Mouse (Mus musculus) neural tube, embryonic 11.5 days (tissue): ENCODE measurements around the gene Akr7a5. TPM values are rescaled to one million over a fixed set of nuclear protein-coding genes. Genes with fewer than 3 reads are reported as not detected.

ENCODE experiments used
- ATAC-seq: fragments of 200-750 bp; cut with Nextera tagmentation; 2 replicates; pipeline ENCODE4 v1.8.0; 2017; ENCODE audit warnings: moderate number of reproducible peaks, mild to moderate bottlenecking, moderate TSS enrichment, moderate library complexity; ENCODE audit not compliant: insufficient read depth, low FRiP score, low TSS enrichment
- DNase-seq: peaks from one replicate; pipeline ENCODE4 v3.0.0-alpha.2; 2015; ENCODE audit warnings: low spot score
- H3K27ac ChIP-seq: fragments of 300-500 bp; sonication (generic); 2 replicates; pipeline ENCODE4 v1.5.1; 2014; ENCODE audit warnings: low read depth, mild to moderate bottlenecking, low read length
- H3K27me3 ChIP-seq: fragments of 300-500 bp; sonication (generic); 2 replicates; pipeline ENCODE4 v1.6.1; 2014; ENCODE audit warnings: mild to moderate bottlenecking, low read length, mixed read lengths; ENCODE audit not compliant: control insufficient read depth, insufficient read depth
- H3K36me3 ChIP-seq: fragments of 300-500 bp; sonication (generic); 2 replicates; pipeline ENCODE4 v1.6.1; 2014; ENCODE audit warnings: mild to moderate bottlenecking, low read length, moderate library complexity, mixed read lengths; ENCODE audit not compliant: control insufficient read depth, insufficient read depth
- H3K4me1 ChIP-seq: fragments of 300-500 bp; sonication (generic); 2 replicates; pipeline ENCODE4 v1.6.1; 2014; ENCODE audit warnings: low read length, mixed read lengths; ENCODE audit not compliant: control insufficient read depth, insufficient read depth
- H3K4me2 ChIP-seq: fragments of 300-500 bp; sonication (generic); 2 replicates; pipeline ENCODE4 v1.6.1; 2014; ENCODE audit warnings: low read depth, mild to moderate bottlenecking, moderate library complexity
- H3K4me3 ChIP-seq: fragments of 300-500 bp; sonication (generic); 2 replicates; pipeline ENCODE4 v1.5.1; 2014; ENCODE audit warnings: low read depth, low read length
- H3K9ac ChIP-seq: fragments of 300-500 bp; sonication (generic); 2 replicates; pipeline ENCODE4 v1.6.1; 2014; ENCODE audit warnings: mild to moderate bottlenecking, low read length
- H3K9me3 ChIP-seq: fragments of 300-500 bp; sonication (generic); 2 replicates; pipeline ENCODE4 v1.6.1; 2016; ENCODE audit warnings: low read length; ENCODE audit not compliant: control insufficient read depth
- WGBS: fragments of 180-500 bp; shearing (Covaris S2); extraction: QIAGEN DNeasy Blood & Tissue Kit; methylation state at CpG from one replicate; pipeline ENCODE4 v1.1.7; 2014; 5-methylcytosine and 5-hydroxymethylcytosine counted together
- polyA plus RNA-seq: library from polyadenylated mRNA; unstranded; fragments of >200 nt; fragmentation: Nextera tagmentation; extraction: Ambion mirVana; gene quantifications from 2 replicates; pipeline ENCODE4 v1.2.1, GENCODE M21; 2014

Akr7a5 gene
- polyA plus RNA-seq, 1 experiment from 2014 or later, result 73.8 TPM

- ATAC-seq (no peak), DNase-seq (no peak)
- H3K36me3 ChIP-seq, result no peaks in the 10 kb centered on the region
- H3K27me3 ChIP-seq, result 0 out of 2 replicates have a peak, but pooled peaks cover 2% of the 10 kb centered on the region
- 85% methylated on average over 5 of the region's 5 CpGs for WGBS
- no peak overlapping the region for H3K4me3 ChIP-seq
- H3K9ac ChIP-seq, result no peak overlapping the region
- H3K4me2 ChIP-seq, result no peak overlapping the region
- H3K27ac ChIP-seq, result no peak overlapping the region
- peaks cover 5% of the 10 kb centered on the region; the same call in 1 of the 2 replicates for H3K4me1 ChIP-seq
- H3K9me3 ChIP-seq, result no peaks in the 10 kb centered on the region
Observed at GRCm38 (mm10) chr4:139307916-139308315, 2.6 kb upstream of the Akr7a5 start.

GRCm38 (mm10) chr4:139309651-139310050 lies 893 bp upstream of the Akr7a5 start:
- Histone ChIP-seq H3K27ac (no peak overlapping the region), H3K4me3 (peak overlapping the region; percentile 85), H3K9ac (peak overlapping the region; percentile 88), H3K4me1 (peaks cover 5% of the 10 kb centered on the region; the same call in 1 of the 2 replicates), H3K27me3 (0 out of 2 replicates have a peak, but pooled peaks cover 2% of the 10 kb centered on the region), H3K36me3 (peaks cover 1% of the 10 kb centered on the region; the same call in 1 of the 2 replicates), H3K9me3 (no peaks in the 10 kb centered on the region), H3K4me2 (peak overlapping the region; percentile 98)
- WGBS, result 21% methylated on average over 6 of the region's 6 CpGs
- DNase-seq, result no peak
- ATAC-seq, result no peak

- Histone ChIP-seq H3K27ac (no peak overlapping the region), H3K4me3 (peak overlapping the region; percentile 85), H3K4me2 (peak overlapping the region; percentile 98), H3K9me3 (no peaks in the 10 kb centered on the region), H3K9ac (peak overlapping the region; percentile 88), H3K27me3 (0 out of 2 replicates have a peak, but pooled peaks cover 2% of the 10 kb centered on the region), H3K36me3 (peaks cover 3% of the 10 kb centered on the region; the same call in 1 of the 2 replicates), H3K4me1 (peaks cover 5% of the 10 kb centered on the region; the same call in 1 of the 2 replicates)
- DNase-seq (no peak), ATAC-seq (peak; percentile 70)
- WGBS, result under 1% methylated on average over 53 of the region's 53 CpGs
Observed at GRCm38 (mm10) chr4:139310899-139311701, 556 bp downstream of the Akr7a5 start.

GRCm38 (mm10) chr4:139311707-139312106 lies 1.2 kb downstream of the Akr7a5 start:
- Histone ChIP-seq H3K27ac (no peak overlapping the region), H3K36me3 (peaks cover 3% of the 10 kb centered on the region; the same call in 1 of the 2 replicates), H3K4me3 (peak overlapping the region; percentile 85), H3K4me1 (peaks cover 5% of the 10 kb centered on the region; the same call in 1 of the 2 replicates), H3K9me3 (no peaks in the 10 kb centered on the region), H3K4me2 (peak overlapping the region; percentile 98), H3K9ac (peak overlapping the region; percentile 88), H3K27me3 (0 out of 2 replicates have a peak, but pooled peaks cover 2% of the 10 kb centered on the region)
- WGBS, result 24% methylated on average over 14 of the region's 14 CpGs
- DNase-seq (no peak), ATAC-seq (no peak)

GRCm38 (mm10) chr4:139312632-139313031 lies 2.1 kb downstream of the Akr7a5 start:
- no peak overlapping the region for H3K4me2 ChIP-seq

GRCm38 (mm10) chr4:139318449-139318848 lies 7.9 kb downstream of the Akr7a5 start:
- DNase-seq (no peak), ATAC-seq (no peak)
- Histone ChIP-seq H3K4me1 (no peaks in the 10 kb centered on the region), H3K9ac (no peak overlapping the region), H3K27me3 (no peaks in the 10 kb centered on the region), H3K27ac (no peak overlapping the region), H3K9me3 (no peaks in the 10 kb centered on the region), H3K4me3 (no peak overlapping the region), H3K36me3 (peaks cover 3% of the 10 kb centered on the region; the same call in 1 of the 2 replicates), H3K4me2 (no peak overlapping the region)
- 94% methylated on average over 11 of the region's 11 CpGs for WGBS

More at GRCm38 (mm10) chr4:139312632-139313031, 2.1 kb downstream of the Akr7a5 start:
- DNase-seq (no peak), ATAC-seq (no peak)
- 66% methylated on average over 4 of the region's 4 CpGs for WGBS
- no peak overlapping the region for H3K4me3 ChIP-seq
- H3K9ac ChIP-seq, result no peak overlapping the region
- H3K36me3 ChIP-seq, result peaks cover 3% of the 10 kb centered on the region; the same call in 1 of the 2 replicates
- 0 out of 2 replicates have a peak, but pooled peaks cover 2% of the 10 kb centered on the region for H3K27me3 ChIP-seq
- peaks cover 5% of the 10 kb centered on the region; the same call in 1 of the 2 replicates for H3K4me1 ChIP-seq
- H3K27ac ChIP-seq, result no peak overlapping the region
- no peaks in the 10 kb centered on the region for H3K9me3 ChIP-seq

GRCm38 (mm10) chr4:139319740-139320139 lies 9.2 kb downstream of the Akr7a5 start:
- DNase-seq (no peak), ATAC-seq (no peak)
- no peak overlapping the region for H3K9ac ChIP-seq

GRCm38 (mm10) chr4:139330605-139331004 lies 20.1 kb downstream of the Akr7a5 start:
- Histone ChIP-seq H3K27me3 (no peaks in the 10 kb centered on the region), H3K9me3 (no peaks in the 10 kb centered on the region), H3K4me2 (no peak overlapping the region), H3K4me1 (no peaks in the 10 kb centered on the region), H3K36me3 (no peaks in the 10 kb centered on the region), H3K27ac (no peak overlapping the region), H3K9ac (no peak overlapping the region), H3K4me3 (no peak overlapping the region)
- WGBS, result 8% methylated on average over 10 of the region's 10 CpGs
- DNase-seq, result peak; percentile 79
- no peak for ATAC-seq

More at GRCm38 (mm10) chr4:139319740-139320139, 9.2 kb downstream of the Akr7a5 start:
- Histone ChIP-seq H3K27me3 (no peaks in the 10 kb centered on the region), H3K4me3 (no peak overlapping the region), H3K36me3 (peaks cover under 1% of the 10 kb centered on the region; the same call in 1 of the 2 replicates), H3K9me3 (no peaks in the 10 kb centered on the region), H3K4me1 (no peaks in the 10 kb centered on the region), H3K27ac (no peak overlapping the region), H3K4me2 (no peak overlapping the region)
- WGBS, result 93% methylated on average over 4 of the region's 4 CpGs
